Mouse (Mus musculus) ES-Bruce4 (cell line): Measurements from ENCODE around the gene Ddc. TPM values are rescaled to one million over a fixed set of nuclear protein-coding genes. Genes with fewer than 3 reads are reported as not detected.

ENCODE experiments used
- H3K27ac ChIP-seq: 2 replicates; pipeline ENCODE4 v1.5.1; 2012; ENCODE audit warnings: low read length, inconsistent platforms; ENCODE audit not compliant: insufficient read depth
- H3K27me3 ChIP-seq: 2 replicates; pipeline ENCODE4 v1.6.1; 2012; ENCODE audit warnings: mild to moderate bottlenecking, low read length, inconsistent platforms; ENCODE audit not compliant: control insufficient read depth, poor library complexity, insufficient read depth, severe bottlenecking
- H3K36me3 ChIP-seq: 2 replicates; pipeline ENCODE4 v1.6.1; 2012; ENCODE audit warnings: inconsistent platforms, mild to moderate bottlenecking, low read length, moderate library complexity; ENCODE audit not compliant: control insufficient read depth, poor library complexity, insufficient read depth, severe bottlenecking
- H3K4me1 ChIP-seq: one replicate; pipeline ENCODE4 v1.8.1; 2011; ENCODE audit warnings: low read length; ENCODE audit not compliant: control insufficient read depth, insufficient read depth
- H3K4me3 ChIP-seq: 2 replicates; pipeline ENCODE4 v1.5.1; 2011; ENCODE audit warnings: low read depth, mild to moderate bottlenecking, low read length
- H3K9ac ChIP-seq: 2 replicates; pipeline ENCODE4 v1.6.1; 2012; ENCODE audit warnings: low read depth, mild to moderate bottlenecking, inconsistent platforms; ENCODE audit not compliant: poor library complexity, severe bottlenecking
- H3K9me3 ChIP-seq: replicated peaks from 2 replicates; pipeline ENCODE4 v1.6.1; 2012; ENCODE audit warnings: mild to moderate bottlenecking, low read length, inconsistent platforms; ENCODE audit not compliant: control insufficient read depth, poor library complexity, insufficient read depth, severe bottlenecking
- CTCF ChIP-seq: IDR thresholded peaks from one replicate; pipeline ENCODE4 v1.8.1; 2011; ENCODE audit warnings: low read depth, low read length
- EP300 ChIP-seq: IDR thresholded peaks from 2 replicates; pipeline ENCODE4 v1.6.1; 2011; ENCODE audit warnings: low read depth, low read length; ENCODE audit not compliant: insufficient read depth
- POLR2A ChIP-seq: IDR thresholded peaks from one replicate; pipeline ENCODE4 v1.8.1; 2011; ENCODE audit warnings: low read length; ENCODE audit not compliant: insufficient read depth
- polyA plus RNA-seq: library from polyadenylated mRNA; stranded (reverse); fragments of >200 nt; gene quantifications from 2 replicates; pipeline ENCODE4 v1.2.4, GENCODE M21; 2011; ENCODE audit warnings: low read depth; ENCODE audit not compliant: missing spikeins, insufficient read depth, insufficient read length

Ddc gene
- polyA plus RNA-seq, 1 experiment, result 7.0 TPM

DNA sequence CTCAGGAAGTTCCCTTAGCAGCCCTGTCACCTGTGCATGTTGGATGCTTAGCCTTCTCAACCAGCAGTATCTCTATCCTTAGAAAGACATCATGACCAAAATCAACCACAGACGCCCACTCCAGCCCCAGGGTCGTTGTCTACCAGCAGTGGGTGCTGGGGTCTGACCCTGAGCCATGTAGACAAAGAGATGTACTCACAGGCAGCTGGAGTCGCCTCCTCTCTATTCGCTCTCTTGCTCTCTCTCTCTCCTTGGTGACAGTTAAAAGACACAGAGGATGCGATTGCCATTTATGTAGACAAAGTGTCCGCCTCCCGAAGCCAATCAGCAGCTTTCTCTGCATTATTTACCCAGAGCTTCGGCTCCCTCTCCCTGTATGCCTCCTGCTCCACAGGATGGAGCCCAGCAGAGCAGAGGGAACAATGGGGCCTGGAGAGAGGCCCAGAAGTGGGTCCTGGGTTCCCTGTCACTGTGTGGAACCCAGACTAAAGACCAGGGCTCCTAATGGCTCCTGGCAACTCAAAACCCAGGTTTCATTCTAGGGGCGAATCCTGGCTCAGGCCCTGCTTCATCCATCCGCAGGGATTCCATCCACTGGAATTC is 7.7 kb downstream of the Ddc start:
- TF ChIP-seq EP300 (no peak), CTCF (no peak), POLR2A (no peak)
- Histone ChIP-seq H3K36me3 (no peaks in the 10 kb centered on the region), H3K27ac (no peak overlapping the region), H3K9ac (no peak overlapping the region), H3K4me1 (no peaks in the 10 kb centered on the region), H3K4me3 (no peak overlapping the region), H3K9me3 (no peaks in the 10 kb centered on the region), H3K27me3 (no peaks in the 10 kb centered on the region)

DNA sequence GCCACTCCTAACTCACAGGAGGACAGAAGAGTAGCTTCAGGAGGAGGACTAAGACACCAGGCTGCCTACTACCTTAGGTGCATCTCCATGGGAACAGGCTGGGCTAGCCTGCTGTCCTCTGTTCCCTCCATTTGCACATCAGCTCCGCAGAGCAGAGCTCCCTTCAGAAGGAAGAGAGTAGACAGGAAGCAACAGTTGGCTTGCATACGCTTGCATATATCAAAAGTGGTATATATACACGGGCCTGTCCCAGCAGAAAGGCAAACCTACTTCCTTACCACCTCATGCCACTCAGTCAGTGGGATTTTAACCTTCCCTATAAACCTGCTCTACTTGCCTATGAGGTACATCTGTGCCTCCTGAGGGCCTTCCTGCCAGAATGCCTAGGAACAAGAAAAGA is 9.2 kb downstream of the Ddc start:
- Histone ChIP-seq H3K4me1 (no peaks in the 10 kb centered on the region), H3K4me3 (no peak overlapping the region), H3K27me3 (no peaks in the 10 kb centered on the region), H3K27ac (no peak overlapping the region), H3K9ac (no peak overlapping the region), H3K9me3 (no peaks in the 10 kb centered on the region), H3K36me3 (no peaks in the 10 kb centered on the region)
- no peak for TF ChIP-seq POLR2A
- no peak for TF ChIP-seq EP300
- TF ChIP-seq CTCF, result no peak

- H3K27ac ChIP-seq, result no peak overlapping the region
- H3K4me3 ChIP-seq, result no peak overlapping the region
- no peaks in the 10 kb centered on the region for H3K4me1 ChIP-seq
- no peak overlapping the region for H3K9ac ChIP-seq
- no peak for TF ChIP-seq EP300
- TF ChIP-seq POLR2A, result no peak
- TF ChIP-seq CTCF, result no peak
- H3K36me3 ChIP-seq, result no peaks in the 10 kb centered on the region
- H3K9me3 ChIP-seq, result no peaks in the 10 kb centered on the region
- H3K27me3 ChIP-seq, result no peaks in the 10 kb centered on the region
Observed at GRCm38 (mm10) chr11:11888051-11888450, 9.9 kb downstream of the Ddc start.

GRCm38 (mm10) chr11:11886403-11886998 is 11.4 kb downstream of the Ddc start:
- Histone ChIP-seq H3K4me1 (no peaks in the 10 kb centered on the region), H3K27ac (no peak overlapping the region), H3K9ac (peak overlapping the region; percentile 40; the same call in 1 of the 2 replicates), H3K36me3 (no peaks in the 10 kb centered on the region), H3K4me3 (no peak overlapping the region), H3K27me3 (no peaks in the 10 kb centered on the region), H3K9me3 (no peaks in the 10 kb centered on the region)
- TF ChIP-seq POLR2A (no peak), CTCF (no peak), EP300 (no peak)

DNA sequence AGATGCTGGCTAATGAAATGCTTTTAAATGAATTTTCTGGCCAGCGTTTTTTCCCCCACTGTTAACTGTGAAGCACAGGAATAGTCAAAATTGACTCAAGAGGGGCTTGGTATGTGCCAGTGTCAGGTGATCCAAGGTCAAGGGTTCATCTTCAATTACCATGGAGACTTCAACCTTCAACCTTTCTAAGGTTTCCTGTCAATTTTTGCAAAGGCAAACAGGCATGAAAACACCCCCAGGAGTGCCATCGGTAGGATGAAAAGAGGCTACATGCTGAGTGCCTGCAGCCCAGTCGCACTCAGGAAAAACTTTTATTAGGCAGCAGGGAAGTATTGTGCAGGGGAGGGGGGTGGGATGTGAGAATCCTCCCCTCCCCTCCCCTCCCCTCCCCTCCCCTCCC is 12.0 kb downstream of the Ddc start:
- no peak overlapping the region for H3K27ac ChIP-seq
- no peaks in the 10 kb centered on the region for H3K4me1 ChIP-seq

DNA sequence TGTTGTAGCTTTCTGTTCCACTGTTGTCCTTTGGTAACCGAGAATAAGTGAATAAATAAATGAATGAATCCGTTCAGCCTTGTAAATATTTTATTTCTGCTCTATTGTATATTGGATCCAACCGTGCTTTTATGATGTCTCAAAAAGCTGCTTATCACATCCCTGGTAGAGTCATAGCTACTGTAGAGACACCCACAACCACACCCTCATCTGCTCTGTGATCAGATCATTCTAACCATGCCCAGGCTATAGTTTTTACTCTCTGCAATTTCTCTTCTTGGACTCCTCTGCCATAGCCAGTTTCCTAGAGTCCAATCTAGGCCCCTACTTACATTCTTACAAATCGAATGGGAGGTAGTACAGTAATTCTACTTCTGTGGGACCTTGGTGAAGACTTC is 12.7 kb downstream of the Ddc start:
- no peaks in the 10 kb centered on the region for H3K4me1 ChIP-seq
- no peaks in the 10 kb centered on the region for H3K9me3 ChIP-seq
- TF ChIP-seq POLR2A, result no peak
- no peak overlapping the region for H3K4me3 ChIP-seq
- H3K9ac ChIP-seq, result no peak overlapping the region
- 0 out of 2 replicates have a peak overlapping the region, but pooled peaks have one; percentile 54 for H3K27ac ChIP-seq
- H3K36me3 ChIP-seq, result no peaks in the 10 kb centered on the region
- H3K27me3 ChIP-seq, result no peaks in the 10 kb centered on the region

More for the DNA sequence above, 12.0 kb downstream of the Ddc start:
- Histone ChIP-seq H3K4me3 (no peak overlapping the region), H3K9me3 (no peaks in the 10 kb centered on the region), H3K36me3 (no peaks in the 10 kb centered on the region), H3K27me3 (no peaks in the 10 kb centered on the region), H3K9ac (no peak overlapping the region)
- no peak for TF ChIP-seq POLR2A
- TF ChIP-seq EP300, result 0 out of 2 replicates have a peak, but pooled peaks have one; percentile 10
